Mouse (Mus musculus): Measurements from ENCODE around the gene Evx2. TPM values are rescaled to one million over a fixed set of nuclear protein-coding genes. Genes with fewer than 3 reads are reported as not detected.

The Evx2 gene
- polyA plus RNA-seq, 1 experiment from 2014 or later = 0.17 TPM

- H3K27ac ChIP-seq (replicated peaks) = no peak overlapping the region
- peaks cover 15% of the 10 kb centered on the region for H3K4me1 ChIP-seq
- H3K27me3 ChIP-seq (ENCODE audit: low read depth, poor library complexity, severe bottlenecking) = peaks cover 100% of the 10 kb centered on the region
- H3K4me3 ChIP-seq = no peak overlapping the region
- no peaks in the 10 kb centered on the region for H3K9me3 ChIP-seq (replicated peaks)
- H3K36me3 ChIP-seq = no peaks in the 10 kb centered on the region
- no peak for DNase-seq (ENCODE audit: low spot score)
- 44% methylated on average over 2 of the region's 2 CpGs for WGBS
These were observed 6.4 kb downstream of the Evx2 start for GRCm38 (mm10) chr2:74652996-74653340.

GRCm38 (mm10) chr2:74647082-74647864, 12.1 kb downstream of the Evx2 start:
- H3K27me3 ChIP-seq (ENCODE audit: low read depth, poor library complexity, severe bottlenecking) = peaks cover 100% of the 10 kb centered on the region
- 15% methylated on average over 7 of the region's 7 CpGs for WGBS
- H3K4me1 ChIP-seq = no peaks in the 10 kb centered on the region
- no peak for DNase-seq (ENCODE audit: low spot score)
- H3K9me3 ChIP-seq (replicated peaks) = no peaks in the 10 kb centered on the region
- H3K27ac ChIP-seq (replicated peaks) = no peak overlapping the region
- H3K36me3 ChIP-seq = no peaks in the 10 kb centered on the region
- H3K4me3 ChIP-seq = no peak overlapping the region

- 89% methylated on average over 3 of the region's 3 CpGs for WGBS
- Histone ChIP-seq H3K27me3 (ENCODE audit: low read depth, poor library complexity, severe bottlenecking) (peaks cover 86% of the 10 kb centered on the region), H3K4me1 (no peaks in the 10 kb centered on the region), H3K36me3 (no peaks in the 10 kb centered on the region), H3K27ac (replicated peaks) (no peak overlapping the region), H3K9me3 (replicated peaks) (no peaks in the 10 kb centered on the region), H3K4me3 (no peak overlapping the region)
- no peak for DNase-seq (ENCODE audit: low spot score)
These were observed 13.7 kb downstream of the Evx2 start for GRCm38 (mm10) chr2:74645631-74646030.

DNA sequence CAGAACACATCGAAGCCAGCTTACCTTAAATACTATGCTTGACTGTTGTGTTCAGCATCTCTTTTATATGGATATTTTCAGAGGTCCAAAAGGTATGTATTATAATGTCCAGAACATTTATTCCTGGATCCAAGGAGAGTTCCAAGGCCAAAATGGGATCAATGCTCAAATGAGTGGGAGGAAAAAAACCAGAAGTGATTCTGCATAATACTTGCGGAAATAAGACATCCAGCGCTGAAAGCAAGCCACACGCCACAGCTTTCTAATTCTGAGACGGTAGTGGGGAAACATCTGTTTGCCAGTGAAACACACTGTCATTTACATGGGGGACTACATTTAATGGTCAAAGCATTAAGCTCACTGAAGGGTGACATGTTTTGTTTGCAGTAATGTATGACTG, 16.9 kb downstream of the Evx2 start:
- no peak for DNase-seq (ENCODE audit: low spot score)
- WGBS = 77% methylated on average over 5 of the region's 5 CpGs
- H3K36me3 ChIP-seq = no peaks in the 10 kb centered on the region
- H3K4me1 ChIP-seq = no peaks in the 10 kb centered on the region
- no peak overlapping the region for H3K4me3 ChIP-seq
- no peaks in the 10 kb centered on the region for H3K9me3 ChIP-seq (replicated peaks)
- H3K27ac ChIP-seq (replicated peaks) = no peak overlapping the region
- peaks cover 54% of the 10 kb centered on the region for H3K27me3 ChIP-seq (ENCODE audit: low read depth, poor library complexity, severe bottlenecking)

- Histone ChIP-seq H3K36me3 (no peaks in the 10 kb centered on the region), H3K27me3 (ENCODE audit: low read depth, poor library complexity, severe bottlenecking) (no peaks in the 10 kb centered on the region), H3K4me3 (no peak overlapping the region), H3K4me1 (no peaks in the 10 kb centered on the region), H3K27ac (replicated peaks) (no peak overlapping the region), H3K9me3 (replicated peaks) (no peaks in the 10 kb centered on the region)
- 67% methylated on average over 4 of the region's 4 CpGs for WGBS
- no peak for DNase-seq (ENCODE audit: low spot score)
These were observed 23.9 kb downstream of the Evx2 start for GRCm38 (mm10) chr2:74635412-74635811.

DNA sequence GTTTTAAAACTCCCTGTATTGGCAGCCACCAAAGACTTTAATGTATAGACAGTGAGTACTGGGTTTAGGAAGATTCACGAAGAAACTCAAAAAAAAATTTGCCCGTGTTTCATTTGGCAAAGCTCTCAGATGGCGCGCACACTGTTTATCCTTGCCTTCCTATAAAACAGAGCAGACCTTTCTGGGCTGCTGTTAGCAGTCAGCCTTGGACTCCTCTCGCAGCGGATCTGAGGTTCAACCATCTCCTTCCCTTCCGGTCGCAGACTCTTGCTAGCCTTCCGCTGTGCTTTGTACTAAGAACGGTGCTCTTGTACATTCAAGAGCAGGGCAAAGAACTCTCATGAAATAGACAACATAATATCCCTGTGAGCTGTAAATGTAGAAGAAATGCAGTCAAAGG, 39.0 kb downstream of the Evx2 start:
- Histone ChIP-seq H3K27me3 (ENCODE audit: low read depth, poor library complexity, severe bottlenecking) (no peaks in the 10 kb centered on the region), H3K4me3 (no peak overlapping the region), H3K36me3 (no peaks in the 10 kb centered on the region), H3K27ac (replicated peaks) (no peak overlapping the region), H3K4me1 (no peaks in the 10 kb centered on the region), H3K9me3 (replicated peaks) (no peaks in the 10 kb centered on the region)
- 90% methylated on average over 10 of the region's 10 CpGs for WGBS
- DNase-seq (ENCODE audit: low spot score) = no peak

GRCm38 (mm10) chr2:74619676-74620246, 39.6 kb downstream of the Evx2 start:
- WGBS = 92% methylated on average over 3 of the region's 3 CpGs
- no peaks in the 10 kb centered on the region for H3K36me3 ChIP-seq
- no peaks in the 10 kb centered on the region for H3K9me3 ChIP-seq (replicated peaks)
- no peak overlapping the region for H3K27ac ChIP-seq (replicated peaks)
- H3K4me3 ChIP-seq = no peak overlapping the region
- no peak for DNase-seq (ENCODE audit: low spot score)
- H3K27me3 ChIP-seq (ENCODE audit: low read depth, poor library complexity, severe bottlenecking) = no peaks in the 10 kb centered on the region
- H3K4me1 ChIP-seq = no peaks in the 10 kb centered on the region

- no peak for DNase-seq (ENCODE audit: low spot score)
- Histone ChIP-seq H3K9me3 (replicated peaks) (no peaks in the 10 kb centered on the region), H3K27ac (replicated peaks) (no peak overlapping the region), H3K27me3 (ENCODE audit: low read depth, poor library complexity, severe bottlenecking) (no peaks in the 10 kb centered on the region), H3K36me3 (no peaks in the 10 kb centered on the region), H3K4me1 (no peaks in the 10 kb centered on the region), H3K4me3 (no peak overlapping the region)
- 89% methylated on average over 9 of the region's 9 CpGs for WGBS
These were observed 41.7 kb downstream of the Evx2 start for GRCm38 (mm10) chr2:74617706-74618105.

DNA sequence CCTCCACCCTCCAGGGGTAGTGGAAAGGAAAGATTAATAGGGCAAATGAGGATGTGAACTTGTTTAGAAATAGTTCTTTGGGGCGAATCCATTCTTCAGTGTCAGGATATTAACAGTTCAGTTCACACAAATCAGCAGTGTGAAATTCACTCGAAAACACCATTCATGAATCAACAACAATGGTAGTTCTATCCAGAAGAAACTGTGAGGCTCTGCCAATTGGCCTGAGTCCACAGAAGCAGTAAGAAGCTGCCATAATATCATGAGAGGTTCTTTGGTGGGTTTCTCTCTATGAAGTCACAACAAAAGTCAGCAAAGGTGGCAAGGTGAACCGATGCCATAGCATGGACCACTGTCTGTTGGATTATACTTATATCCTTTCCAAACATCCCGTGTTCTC, 48.0 kb downstream of the Evx2 start:
- no peak overlapping the region for H3K27ac ChIP-seq (replicated peaks)
- 88% methylated on average over 4 of the region's 4 CpGs for WGBS
- no peak for DNase-seq (ENCODE audit: low spot score)
- no peaks in the 10 kb centered on the region for H3K36me3 ChIP-seq
- no peaks in the 10 kb centered on the region for H3K4me1 ChIP-seq
- no peak overlapping the region for H3K4me3 ChIP-seq
- H3K9me3 ChIP-seq (replicated peaks) = no peaks in the 10 kb centered on the region
- no peaks in the 10 kb centered on the region for H3K27me3 ChIP-seq (ENCODE audit: low read depth, poor library complexity, severe bottlenecking)

GRCm38 (mm10) chr2:74609350-74609749, 50.0 kb downstream of the Evx2 start:
- H3K4me1 ChIP-seq = no peaks in the 10 kb centered on the region
- H3K9me3 ChIP-seq (replicated peaks) = no peaks in the 10 kb centered on the region
- no peak overlapping the region for H3K4me3 ChIP-seq
- H3K27ac ChIP-seq (replicated peaks) = no peak overlapping the region
- H3K36me3 ChIP-seq = no peaks in the 10 kb centered on the region
- no peaks in the 10 kb centered on the region for H3K27me3 ChIP-seq (ENCODE audit: low read depth, poor library complexity, severe bottlenecking)
- DNase-seq (ENCODE audit: low spot score) = no peak

GRCm38 (mm10) chr2:74606087-74606760, 53.1 kb downstream of the Evx2 start:
- no peak overlapping the region for H3K27ac ChIP-seq (replicated peaks)
- H3K9me3 ChIP-seq (replicated peaks) = no peaks in the 10 kb centered on the region
- DNase-seq (ENCODE audit: low spot score) = no peak
- 0 out of 2 replicates have a peak, but pooled peaks cover 3% of the 10 kb centered on the region for H3K4me1 ChIP-seq
- no peak overlapping the region for H3K4me3 ChIP-seq
- no peaks in the 10 kb centered on the region for H3K27me3 ChIP-seq (ENCODE audit: low read depth, poor library complexity, severe bottlenecking)
- WGBS = 88% methylated on average over 5 of the region's 5 CpGs
- no peaks in the 10 kb centered on the region for H3K36me3 ChIP-seq

DNA sequence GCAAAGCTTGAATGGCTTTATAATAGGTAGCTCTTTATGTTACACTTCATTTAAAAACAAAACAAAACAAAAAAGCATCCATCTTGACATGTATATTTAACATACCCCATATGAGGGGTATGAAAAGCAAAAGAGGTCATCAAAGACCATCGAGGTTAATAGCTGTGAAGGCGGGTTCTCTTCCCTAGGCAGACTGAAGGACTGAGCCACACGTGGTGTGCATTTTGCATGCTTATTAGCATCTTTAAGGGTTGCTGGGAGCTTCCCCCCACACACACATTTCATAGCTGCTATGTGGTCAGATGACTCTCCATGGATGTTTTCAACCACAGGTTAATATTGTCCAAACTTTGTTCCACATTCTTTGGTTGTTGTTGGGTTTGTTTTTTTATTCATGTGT, 55.3 kb downstream of the Evx2 start:
- 50% methylated on average over 3 of the region's 3 CpGs for WGBS
- no peak overlapping the region for H3K27ac ChIP-seq (replicated peaks)
- DNase-seq (ENCODE audit: low spot score) = no peak
- 0 out of 2 replicates have a peak, but pooled peaks cover 3% of the 10 kb centered on the region for H3K4me1 ChIP-seq
- no peaks in the 10 kb centered on the region for H3K9me3 ChIP-seq (replicated peaks)
- no peaks in the 10 kb centered on the region for H3K36me3 ChIP-seq
- H3K4me3 ChIP-seq = no peak overlapping the region
- H3K27me3 ChIP-seq (ENCODE audit: low read depth, poor library complexity, severe bottlenecking) = no peaks in the 10 kb centered on the region

All from midbrain, embryonic 10.5 days (tissue).